Mouse (Mus musculus) C3H10T1/2 (cell line): ENCODE data around the gene Tgfbr3l. TPM values are rescaled to one million over a fixed set of nuclear protein-coding genes. Genes with fewer than 3 reads are reported as not detected.

ENCODE experiments used
- polyA plus RNA-seq, 2 experiments: library from polyadenylated mRNA; unstranded; fragments of >200 nt; fragmentation: generic; extraction: Trizol; gene quantifications; one replicate each; pipeline ENCODE4 v1.2.1; 2012; ENCODE audit warnings: missing spikeins in 2 of 2

Gene Tgfbr3l
- polyA plus RNA-seq, result 1 to 10 TPM in 1 of 2 experiments, under 1 TPM in 1; 0.40 to 6.6 TPM

GRCm38 (mm10) chr8:4247951-4248540, at the start of gene Tgfbr3l:
Gene Tgfbr3l, plus strand, starts transcription at chr8:4248214.

DNA sequence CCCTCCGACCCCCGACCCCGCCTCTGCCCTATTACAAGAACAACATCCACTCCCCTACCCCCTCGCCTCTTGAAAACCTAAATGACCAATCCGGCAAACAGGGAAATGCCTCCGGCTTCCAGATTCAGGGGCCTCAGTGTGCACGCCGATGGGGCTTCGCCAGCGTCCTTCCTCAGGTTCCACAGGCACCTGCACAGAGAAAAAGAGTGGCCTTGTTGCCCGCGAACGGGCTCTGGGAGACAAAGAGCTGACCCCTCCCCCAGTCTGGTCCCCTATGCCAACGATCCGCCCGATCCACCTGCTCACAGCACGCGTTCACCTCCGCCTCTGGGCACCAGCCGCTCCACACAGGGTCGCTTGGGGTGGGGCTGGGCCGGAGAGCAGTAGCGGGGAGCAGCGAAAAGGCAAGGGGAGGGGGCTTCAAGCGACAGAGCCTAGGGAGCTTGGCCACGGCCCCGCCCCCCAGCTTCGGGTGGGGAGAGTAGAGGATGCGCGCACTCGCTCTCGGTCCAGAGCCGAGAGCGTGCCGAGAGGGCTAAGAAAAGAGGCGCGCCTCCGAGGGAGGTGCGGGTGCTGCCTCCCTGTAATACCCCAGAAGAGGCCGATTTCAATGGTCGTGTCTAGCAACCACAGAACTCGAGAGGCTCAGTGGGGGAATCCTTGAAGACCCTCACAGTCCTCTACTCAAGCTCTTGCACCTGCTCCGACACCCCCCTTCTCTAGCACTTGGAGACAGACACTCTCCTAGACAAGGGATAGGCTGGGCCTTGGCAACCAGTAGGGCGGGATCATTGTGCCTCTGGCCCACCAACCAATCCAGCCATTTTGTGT, 31.0 kb upstream of the Tgfbr3l start, which contains the start of gene Prr36:
TSS of gene Prr36 (minus strand) at position 669 of the 831 bp plus-strand sequence.

DNA sequence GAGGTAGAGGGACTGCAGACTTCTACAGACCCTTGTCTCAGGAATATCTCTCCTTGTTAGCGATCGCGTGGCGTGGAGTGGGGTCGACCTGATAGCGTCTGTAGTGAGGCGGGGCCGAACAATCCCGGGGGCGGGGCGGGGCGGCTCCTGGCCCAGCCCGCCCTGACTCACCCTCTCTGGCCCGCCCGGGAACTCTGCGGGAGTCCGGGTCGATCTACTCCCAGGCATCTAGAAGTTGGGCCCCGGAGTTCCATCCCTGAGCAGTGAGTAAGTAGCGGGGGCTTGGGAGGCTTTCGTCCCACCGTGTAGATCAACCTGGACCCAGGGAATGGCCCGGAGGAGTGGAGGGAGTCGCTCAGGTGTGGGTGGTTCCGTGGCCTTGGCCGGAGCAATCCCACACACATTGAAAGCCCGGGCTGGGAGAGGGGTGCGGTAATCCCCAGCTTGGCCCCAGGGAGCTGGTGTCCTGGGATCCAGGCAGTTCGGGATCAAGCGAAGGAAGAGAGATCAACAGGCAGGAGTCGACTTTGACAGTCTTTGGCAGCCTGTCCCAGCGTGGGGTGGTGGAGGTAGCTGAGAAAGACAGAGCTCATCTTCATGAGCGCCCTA, 21.2 kb upstream of the Tgfbr3l start, which contains the start of gene Lrrc8e:
TSS of gene Lrrc8e (plus strand) at position 89 of the 609 bp plus-strand sequence.

GRCm38 (mm10) chr8:4238434-4239192, 9.4 kb upstream of the Tgfbr3l start, which contains the start of the genes Map2k7 and Gm49320:
Gene Map2k7, plus strand, starts transcription at chr8:4238740.
Gene Gm49320, plus strand, starts transcription at chr8:4238865.

DNA sequence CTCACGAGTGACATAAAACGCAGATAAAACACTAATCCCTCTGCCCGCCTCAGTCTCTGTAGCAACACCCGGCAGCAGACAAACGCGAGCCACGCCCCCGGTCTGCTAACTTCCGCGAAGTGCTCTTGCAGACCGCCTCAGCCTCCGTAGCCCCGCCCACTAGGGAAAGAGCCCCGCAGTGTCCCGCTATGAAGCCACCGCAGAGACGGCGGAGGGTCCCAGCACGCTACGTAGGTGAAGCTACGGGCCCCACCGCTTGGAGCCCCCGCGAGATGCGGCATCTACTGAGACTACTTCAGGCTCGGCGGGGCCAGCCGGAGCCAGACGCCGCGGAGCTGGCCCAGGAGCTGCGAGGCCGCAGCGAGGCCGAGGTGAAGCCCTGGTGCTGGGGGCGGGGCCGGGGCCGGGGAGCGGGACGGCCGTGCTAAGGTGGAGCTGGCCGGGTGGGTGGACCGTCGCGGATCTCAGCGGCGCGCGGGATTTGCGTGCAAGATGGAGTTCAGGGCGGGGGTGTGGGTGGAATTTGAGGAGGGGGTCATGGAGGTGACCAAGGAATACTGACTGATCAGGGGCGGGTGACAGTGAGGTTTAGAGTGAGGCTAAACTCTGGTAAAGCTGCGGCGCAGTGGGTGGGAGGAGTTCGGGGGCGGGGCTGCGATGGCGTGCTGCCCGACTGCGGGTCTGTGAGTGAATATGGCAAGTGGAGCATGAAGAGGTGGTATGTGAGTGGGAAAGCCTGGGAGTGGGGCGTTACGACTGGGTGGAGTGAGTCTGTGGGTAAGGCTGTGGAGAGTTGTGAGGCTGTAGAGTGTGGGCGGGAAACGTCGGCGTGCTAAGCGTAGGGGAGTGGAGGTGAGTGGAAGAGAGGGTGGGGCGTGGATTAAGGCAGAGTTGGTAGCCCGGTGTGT, 5.2 kb downstream of the Tgfbr3l start, which contains the start of gene Snapc2:
TSS of gene Snapc2 (plus strand) at position 147 of the 908 bp plus-strand sequence.

DNA sequence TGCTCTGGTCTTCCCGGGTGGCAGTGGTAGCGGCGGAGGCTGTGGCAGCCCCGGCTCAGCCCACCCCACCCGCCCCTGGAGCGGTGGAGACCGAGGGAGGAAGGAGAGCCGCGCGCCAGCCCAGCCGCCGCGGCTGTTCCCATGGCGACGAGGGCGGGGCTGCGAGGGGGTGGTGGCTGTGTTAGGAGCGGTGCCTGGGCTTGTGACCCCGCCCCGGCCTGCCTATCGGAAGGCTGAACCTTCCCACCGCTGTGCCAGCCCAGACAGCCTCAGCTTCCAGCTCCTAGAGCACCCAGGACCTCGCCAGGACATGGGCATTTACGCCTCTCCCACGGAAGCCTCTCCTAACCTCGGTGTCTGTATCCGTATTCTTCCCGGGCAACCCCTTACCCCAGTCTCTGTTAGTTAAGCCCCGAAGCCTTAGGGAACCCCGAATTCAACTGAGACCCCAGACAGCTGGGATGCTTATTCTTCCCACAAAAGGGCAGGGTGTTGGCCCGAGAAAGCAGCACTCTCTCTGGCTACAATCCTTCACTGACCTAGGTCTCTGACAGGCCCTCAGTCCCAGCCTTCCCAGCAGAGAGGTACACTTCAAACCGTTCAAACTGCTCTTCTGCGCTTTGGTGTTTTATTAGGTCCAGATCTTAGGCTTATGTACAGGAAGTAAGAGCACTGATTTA, 11.3 kb downstream of the Tgfbr3l start, which contains the start of gene Ctxn1:
TSS of gene Ctxn1 (minus strand) at position 150 of the 680 bp plus-strand sequence.

GRCm38 (mm10) chr8:4275275-4276110, 27.5 kb downstream of the Tgfbr3l start, which contains the start of gene Timm44:
Gene Timm44, minus strand, starts transcription at chr8:4275913.

Other genes with a start within 250 kb of the Tgfbr3l start
- not detected for gene Cd209f, start 142.4 kb upstream of the Tgfbr3l start, polyA plus RNA-seq
- not detected for gene Cd209g, start 114.1 kb upstream of the Tgfbr3l start, polyA plus RNA-seq
- 10 to 100 TPM in 1 of 2 experiments, 1 to 10 TPM in 1; 7.0 to 27.1 TPM for gene Evi5l, start 81.6 kb upstream of the Tgfbr3l start, polyA plus RNA-seq
- under 1 TPM; 0.02 to 0.20 TPM for gene Prr36, start 30.8 kb upstream of the Tgfbr3l start, polyA plus RNA-seq
- 1 to 10 TPM; 1.4 to 2.5 TPM for gene Lrrc8e, start 21.4 kb upstream of the Tgfbr3l start, polyA plus RNA-seq
- 10 to 100 TPM; 12.4 to 29.1 TPM for gene Map2k7, start 9.5 kb upstream of the Tgfbr3l start, polyA plus RNA-seq
- gene Gm49320, start 9.3 kb upstream of the Tgfbr3l start, polyA plus RNA-seq, result under 1 TPM; 0.02 to 0.73 TPM
- gene Snapc2, start 4.9 kb downstream of the Tgfbr3l start, polyA plus RNA-seq, result 10 to 100 TPM; 52.6 to 62.2 TPM
- gene Ctxn1, start 11.1 kb downstream of the Tgfbr3l start, polyA plus RNA-seq, result 10 to 100 TPM; 46.2 to 69.6 TPM
- gene Timm44, start 27.7 kb downstream of the Tgfbr3l start, polyA plus RNA-seq, result 10 to 100 TPM in 1 of 2 experiments, 1 to 10 TPM in 1; 9.3 to 42.5 TPM
- 10 to 100 TPM in 1 of 2 experiments, 1 to 10 TPM in 1; 2.7 to 12.2 TPM for gene Ccl25, start 77.0 kb downstream of the Tgfbr3l start, polyA plus RNA-seq
- gene Elavl1, start 77.2 kb downstream of the Tgfbr3l start, polyA plus RNA-seq, result 10 to 100 TPM; 18.1 to 38.4 TPM
- gene Cers4, start 244.8 kb downstream of the Tgfbr3l start, polyA plus RNA-seq, result 1 to 10 TPM in 1 of 2 experiments, under 1 TPM in 1; 0.37 to 2.0 TPM